Mouse (Mus musculus): Measurements from ENCODE around the gene Lin7a.
A peak's percentile ranks its signal among the peaks of the same experiment; 100 is the strongest.

Gene Lin7a

DNA sequence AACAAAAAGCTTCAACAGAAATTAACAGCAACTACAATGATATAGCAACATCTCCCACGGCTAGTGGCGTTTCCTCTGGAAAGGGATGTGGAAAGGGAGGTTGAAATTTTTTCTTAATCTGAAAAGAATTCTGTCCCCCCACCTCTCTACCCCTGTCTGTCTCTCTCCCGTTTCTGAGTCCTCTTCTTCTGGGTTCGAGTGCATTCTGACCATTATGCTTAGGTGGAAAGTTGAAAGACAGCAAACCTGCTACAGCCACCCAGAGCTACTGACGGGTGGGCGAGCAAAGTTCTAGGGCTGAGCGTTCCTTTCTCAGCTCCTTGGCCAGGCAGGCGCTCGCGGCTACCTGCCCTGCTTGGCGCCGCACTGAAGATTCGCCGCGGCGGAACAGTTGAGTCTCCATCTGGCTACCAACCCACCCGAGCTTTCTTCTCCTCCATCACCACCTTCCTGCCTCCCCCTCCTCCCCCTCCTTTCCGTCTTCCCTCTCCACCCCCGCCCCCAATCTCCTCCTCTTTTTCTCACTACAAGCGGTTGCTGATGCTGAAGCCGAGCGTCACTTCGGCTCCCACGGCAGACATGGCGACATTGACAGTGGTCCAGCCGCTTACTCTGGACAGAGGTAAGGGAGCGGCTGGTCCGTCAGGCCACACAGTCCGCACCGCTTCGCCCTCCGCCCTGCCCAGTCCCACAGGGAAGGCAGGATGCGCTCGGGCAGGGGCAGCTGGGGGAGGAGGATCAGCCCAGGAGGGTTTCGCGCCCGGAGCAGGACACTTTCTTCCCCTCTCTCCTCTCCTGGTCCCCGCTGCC is at the start of gene Lin7a:
Gene Lin7a (plus strand): TSS at position 366 of the 810 bp plus-strand sequence.
- peak; percentile 13 for DNase-seq (ENCODE audit: extremely low read depth, insufficient read length, low spot score)

DNA sequence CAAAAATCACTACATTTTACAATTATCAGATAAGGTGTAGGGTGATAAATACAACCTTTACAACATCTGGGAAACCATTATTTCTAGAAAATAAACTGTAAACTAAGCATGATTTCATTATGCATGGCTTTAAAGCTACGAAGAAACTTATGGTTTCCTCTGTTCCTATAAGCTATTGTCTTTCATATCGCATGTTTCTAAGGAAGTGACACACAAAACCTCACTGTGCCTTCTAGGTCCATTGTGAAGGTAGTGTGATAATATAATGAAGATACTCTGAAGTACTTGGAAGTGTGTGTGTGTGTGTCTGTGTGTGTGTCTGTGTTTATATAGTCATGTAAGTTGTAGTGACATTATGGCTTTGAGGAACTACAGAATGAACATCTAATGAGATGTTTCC is 49.8 kb upstream of the Lin7a start:
- no peak for DNase-seq (ENCODE audit: extremely low read depth, insufficient read length, low spot score)

DNA sequence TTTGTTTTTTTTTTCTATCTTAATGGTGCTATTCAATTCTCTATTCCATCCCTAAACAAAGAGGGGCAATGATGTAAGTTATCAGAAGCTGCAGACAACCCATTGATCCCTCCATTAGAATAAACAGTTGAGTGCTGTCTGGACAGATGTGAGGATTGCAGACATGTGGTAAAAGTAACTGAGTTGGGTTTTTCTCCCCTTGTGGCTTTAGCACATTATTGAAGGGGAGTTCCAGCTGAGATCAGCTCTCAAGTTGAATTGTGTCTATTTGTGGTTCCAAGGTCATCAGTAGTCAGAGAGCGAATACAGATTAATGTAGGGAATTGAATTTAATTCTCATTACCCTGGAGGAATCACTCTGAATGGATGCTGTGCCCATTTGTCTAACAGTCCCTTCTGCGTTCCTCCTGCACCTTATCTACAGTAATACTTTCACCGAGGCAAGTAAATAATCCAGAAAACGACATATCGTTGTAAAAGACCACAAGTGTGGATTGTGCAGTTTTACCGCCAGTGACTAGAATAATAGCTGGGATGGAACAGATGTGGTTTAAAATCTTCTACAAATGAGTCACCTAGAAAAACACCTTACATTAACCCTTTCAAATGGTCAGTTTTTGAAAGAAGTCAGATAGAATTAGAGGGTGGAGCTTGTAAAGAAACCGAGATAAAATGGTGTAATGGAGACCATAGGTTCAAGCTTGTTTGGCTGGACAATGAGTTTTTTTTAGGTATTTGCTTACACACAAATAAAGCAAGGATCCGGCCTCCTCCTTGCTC is 48.9 kb upstream of the Lin7a start:
- DNase-seq (ENCODE audit: extremely low read depth, insufficient read length, low spot score): no peak

DNA sequence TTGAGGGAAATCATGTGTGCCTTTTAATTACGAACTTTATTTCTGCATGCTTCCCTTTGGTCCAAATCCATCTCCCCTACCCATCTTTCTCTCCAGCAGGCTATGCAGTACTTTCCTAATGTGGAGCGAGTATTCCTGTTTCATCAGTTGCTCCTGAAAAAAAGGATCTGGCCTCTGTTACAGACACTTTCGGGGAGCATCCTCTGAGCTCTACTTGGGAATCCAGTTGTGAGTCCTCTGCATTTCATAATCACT is 48.4 kb upstream of the Lin7a start:
- no peak for DNase-seq (ENCODE audit: extremely low read depth, insufficient read length, low spot score)

DNA sequence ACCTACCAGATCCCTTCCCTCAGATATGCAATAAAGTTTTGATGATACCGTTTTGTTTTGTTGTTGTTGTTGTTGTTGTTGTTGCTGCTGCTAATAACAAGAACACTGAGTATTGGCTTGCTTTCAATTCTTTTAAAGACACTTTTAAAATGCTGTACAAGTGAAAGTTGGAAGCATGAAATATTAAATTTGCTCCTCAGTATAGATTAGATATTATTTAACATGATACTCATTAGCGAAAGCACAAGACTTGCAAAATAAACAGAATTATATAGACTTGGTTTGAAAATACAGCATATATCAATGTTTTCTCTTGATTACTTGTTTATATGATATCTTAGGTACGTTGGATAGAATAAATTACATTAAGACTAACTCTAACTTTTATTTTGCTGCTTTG is 47.7 kb upstream of the Lin7a start:
- DNase-seq (ENCODE audit: extremely low read depth, insufficient read length, low spot score): no peak

DNA sequence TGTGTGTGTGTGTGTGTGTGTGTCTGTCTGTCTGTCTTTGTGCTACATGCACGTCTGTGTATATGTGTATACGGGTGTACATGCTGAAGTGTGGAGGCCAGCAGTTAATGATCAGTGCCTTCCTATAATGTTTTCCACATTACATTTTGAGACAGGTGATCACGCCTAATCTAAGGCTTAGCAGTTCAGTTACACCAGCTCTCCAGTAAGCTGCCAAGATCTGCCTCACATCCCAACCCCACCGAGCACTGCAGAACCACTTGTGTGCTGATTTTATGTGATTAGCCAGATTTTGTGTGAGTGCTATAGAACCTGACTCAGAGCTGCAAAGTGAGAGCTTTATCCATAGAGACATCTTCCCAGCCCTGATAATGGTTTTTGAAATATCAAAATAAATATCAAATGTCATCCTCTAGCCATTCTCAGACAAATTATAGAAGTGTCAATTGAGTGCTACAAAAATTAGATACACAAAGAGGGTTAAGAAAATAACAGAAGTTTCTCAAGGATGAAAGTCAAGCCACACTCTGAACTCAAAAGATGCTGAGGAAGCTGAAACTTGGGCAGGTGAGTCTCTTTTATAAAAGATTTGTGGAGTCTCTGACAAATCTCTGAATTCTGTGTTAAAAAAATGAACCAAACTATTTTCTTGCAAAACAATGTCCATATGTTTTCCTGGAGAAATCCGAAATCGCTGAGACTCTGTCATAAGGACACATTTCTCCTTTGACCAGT is 46.7 kb upstream of the Lin7a start:
- DNase-seq (ENCODE audit: extremely low read depth, insufficient read length, low spot score): no peak

DNA sequence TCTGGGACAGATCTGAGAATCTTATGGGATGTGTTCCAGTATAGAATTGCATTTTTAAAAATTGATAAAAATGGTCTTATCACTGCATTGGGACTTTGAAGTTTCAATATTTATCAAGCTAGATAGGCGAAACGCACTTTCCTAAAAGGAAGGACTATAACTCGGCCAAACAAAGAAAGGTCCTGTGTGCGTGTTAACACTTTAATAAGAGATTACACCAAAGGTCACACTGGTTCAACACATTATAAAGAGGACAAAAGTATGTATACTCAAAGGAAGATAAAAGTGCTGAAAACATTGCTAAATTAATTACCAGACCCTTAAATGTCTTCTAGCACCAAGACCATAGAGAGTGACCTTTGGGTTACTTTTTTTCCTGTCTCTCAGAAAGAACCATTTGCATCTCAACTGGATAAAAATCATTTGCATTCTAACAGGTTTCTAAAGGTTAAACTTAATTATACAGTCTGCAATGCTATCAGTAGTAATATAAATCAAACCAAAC is 46.1 kb upstream of the Lin7a start:
- DNase-seq (ENCODE audit: extremely low read depth, insufficient read length, low spot score): no peak

DNA sequence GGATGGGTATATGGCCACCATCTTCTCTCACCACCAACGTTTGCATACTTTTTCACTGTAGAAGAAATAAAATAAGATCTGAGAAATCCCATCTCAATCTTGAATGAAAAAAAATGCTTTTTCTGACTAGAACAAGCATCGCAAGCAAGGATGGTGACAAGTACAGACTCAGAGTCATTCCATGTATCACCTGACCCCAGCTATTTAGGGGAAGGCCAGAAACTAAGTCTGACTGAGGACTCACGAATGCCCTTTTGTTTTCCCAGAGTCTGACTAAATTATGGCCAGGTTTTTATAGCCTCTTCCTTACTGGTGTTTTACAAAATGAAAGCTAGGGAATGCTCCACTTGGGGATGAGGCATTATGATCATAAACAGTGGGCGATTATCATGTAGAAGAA is 45.6 kb upstream of the Lin7a start:
- no peak for DNase-seq (ENCODE audit: extremely low read depth, insufficient read length, low spot score)

DNA sequence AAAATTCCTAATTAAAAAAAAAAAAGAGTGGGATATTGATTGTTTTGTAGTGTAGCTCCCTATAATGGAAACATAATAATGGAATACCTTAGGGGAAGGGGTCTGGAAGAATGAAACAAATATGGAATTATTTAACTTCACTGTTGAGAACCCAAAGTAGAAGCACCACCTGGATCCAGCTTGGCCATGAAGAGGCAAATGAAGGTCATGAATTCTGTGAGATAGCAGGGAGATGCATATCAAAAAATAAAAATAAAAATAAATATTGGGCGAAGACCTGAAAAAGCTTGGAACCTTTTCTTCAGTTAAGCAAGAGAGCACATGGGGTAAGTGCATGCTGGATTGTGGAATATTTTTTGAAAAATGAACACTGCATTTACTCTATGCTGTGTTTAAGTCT is 43.6 kb upstream of the Lin7a start:
- DNase-seq (ENCODE audit: extremely low read depth, insufficient read length, low spot score): no peak

DNA sequence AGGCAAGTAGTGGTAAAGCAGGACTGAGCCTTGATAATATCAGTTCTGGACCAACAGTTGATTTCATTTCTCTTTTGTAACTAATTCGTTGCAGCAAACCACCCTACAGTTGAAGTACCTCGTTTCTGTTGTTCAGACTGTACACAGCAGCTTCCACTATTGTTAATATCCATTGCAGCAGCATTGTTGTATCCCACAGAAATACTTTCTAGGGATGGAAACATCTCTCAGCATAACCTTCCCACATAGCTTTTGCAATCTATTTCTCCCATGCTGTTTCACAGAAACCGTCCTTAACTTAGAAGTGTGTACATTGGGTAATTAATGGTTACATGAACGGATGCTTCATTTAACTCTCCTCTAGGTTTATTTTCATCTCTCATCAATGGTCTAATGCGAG is 42.7 kb upstream of the Lin7a start:
- no peak for DNase-seq (ENCODE audit: extremely low read depth, insufficient read length, low spot score)

DNA sequence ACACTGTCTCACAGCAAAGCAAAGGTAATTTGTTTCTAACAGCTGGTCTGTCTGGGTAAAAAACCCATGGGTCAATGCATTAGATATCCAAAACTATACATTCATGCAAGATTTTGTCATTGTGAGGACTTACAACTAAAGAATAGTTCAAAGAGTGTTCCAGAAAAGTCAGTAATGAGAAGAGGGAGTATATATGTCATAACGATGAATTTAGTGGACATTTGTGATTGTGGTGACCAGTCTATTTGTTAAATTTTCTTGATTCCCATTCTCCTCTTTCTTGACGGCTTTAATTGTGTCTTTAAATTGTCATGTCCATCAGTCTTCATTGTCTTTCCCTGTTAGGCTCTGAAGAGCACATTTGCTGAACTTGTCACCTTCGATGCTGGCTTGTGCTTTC is 42.1 kb upstream of the Lin7a start:
- DNase-seq (ENCODE audit: extremely low read depth, insufficient read length, low spot score): no peak

DNA sequence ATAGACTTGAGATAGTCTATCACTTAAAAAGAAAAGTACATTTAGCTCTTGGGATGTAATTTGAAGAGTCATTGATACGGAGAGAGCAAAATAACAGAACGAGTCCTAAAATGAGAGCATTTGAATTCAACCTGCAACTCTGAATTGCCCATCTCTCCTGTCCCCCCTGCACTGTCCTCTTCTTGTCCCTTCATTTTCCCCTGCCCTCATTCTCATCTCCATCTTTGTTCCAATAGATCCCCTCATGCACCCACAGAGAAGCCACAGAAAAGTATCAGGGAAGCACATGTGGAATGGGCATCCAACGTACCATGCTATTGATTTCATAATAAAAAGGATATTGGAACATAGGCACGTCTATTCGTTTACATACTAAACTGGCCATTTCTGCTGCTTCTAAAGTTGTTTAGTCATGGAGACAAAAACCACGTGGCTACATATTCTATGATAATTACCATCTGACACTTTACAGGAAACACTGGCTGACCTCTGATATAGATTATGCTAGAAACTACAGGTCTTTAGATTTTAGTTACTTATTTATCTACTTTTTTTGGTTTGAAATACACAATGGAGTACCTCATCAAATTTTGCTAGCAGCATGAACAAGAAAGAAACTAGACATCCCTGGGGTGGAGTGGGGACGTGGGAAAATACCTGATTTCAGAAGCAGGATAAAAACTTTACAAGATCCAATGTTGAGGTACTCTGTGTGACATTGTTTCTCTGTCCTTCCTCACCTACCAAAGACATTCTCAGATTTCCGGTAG is 41.2 kb upstream of the Lin7a start:
- DNase-seq (ENCODE audit: extremely low read depth, insufficient read length, low spot score): no peak

DNA sequence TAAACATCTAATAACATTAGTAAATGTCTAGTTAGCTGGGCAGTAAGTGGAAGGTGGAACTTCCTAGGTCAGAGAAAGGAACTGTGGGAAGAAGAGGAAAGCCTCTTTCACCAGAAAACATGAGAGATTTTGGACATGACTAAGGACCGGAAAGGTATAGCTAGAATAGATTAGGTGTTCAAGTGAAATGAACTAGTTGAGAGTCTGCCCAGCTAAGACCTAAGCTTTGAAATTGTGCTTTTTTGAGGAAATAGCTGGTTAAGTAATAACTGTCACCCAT is 40.7 kb upstream of the Lin7a start:
- DNase-seq (ENCODE audit: extremely low read depth, insufficient read length, low spot score): no peak

DNA sequence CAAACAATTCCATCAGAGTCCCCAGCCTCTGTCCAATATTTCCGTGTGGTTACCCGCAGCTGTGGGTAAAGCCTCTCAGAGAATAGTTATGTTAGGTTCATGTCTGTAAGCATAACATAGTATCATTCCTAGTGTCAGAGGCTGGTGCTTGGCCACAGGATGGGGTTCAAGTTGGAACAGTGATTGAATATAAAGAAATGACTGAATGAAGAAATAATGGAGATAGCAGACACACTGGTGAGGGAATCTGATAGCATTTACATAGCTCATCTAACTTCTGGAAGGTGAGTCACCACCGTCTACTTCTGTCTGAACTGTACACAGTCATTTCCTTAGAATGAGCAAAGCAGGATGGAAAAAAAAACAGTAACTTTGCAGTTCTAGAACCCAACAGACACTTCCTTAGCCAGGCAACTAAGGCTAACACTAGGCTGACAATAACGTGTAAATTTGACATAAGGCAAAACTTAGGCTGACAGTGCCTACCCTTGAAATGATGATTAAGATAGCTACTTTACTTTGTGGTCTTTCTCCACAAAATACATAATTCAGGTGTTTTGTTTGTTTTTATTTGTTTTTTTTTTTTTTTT is 40.0 kb upstream of the Lin7a start:
- no peak for DNase-seq (ENCODE audit: extremely low read depth, insufficient read length, low spot score)

DNA sequence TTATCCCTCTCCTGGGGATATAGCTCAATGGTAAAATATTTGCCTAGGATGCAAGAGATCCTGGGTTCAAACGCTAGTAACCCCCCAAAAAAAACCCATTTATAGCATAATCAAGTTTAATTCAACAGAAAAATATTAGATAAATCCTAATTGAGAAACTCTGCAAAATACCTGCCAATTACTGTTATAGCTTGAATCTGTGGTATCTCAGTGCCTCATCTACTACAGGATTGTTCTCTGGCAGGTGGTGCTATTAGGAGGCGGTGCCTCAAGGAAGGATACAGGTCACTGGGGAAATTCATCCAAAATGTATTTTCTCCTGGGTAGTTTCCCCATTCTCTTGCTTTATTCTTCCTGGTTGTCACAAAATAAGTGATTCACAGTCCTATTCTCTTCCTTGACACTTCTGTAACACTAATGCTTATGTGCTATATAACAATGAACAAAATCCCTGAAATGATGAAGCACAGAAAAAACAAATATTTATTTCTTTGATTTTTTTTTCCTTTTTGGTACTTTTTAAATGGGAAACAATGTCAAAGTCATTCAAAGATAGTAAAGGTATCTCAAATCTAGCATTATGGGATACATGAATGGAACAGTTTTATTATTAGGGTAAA is 38.9 kb upstream of the Lin7a start:
- no peak for DNase-seq (ENCODE audit: extremely low read depth, insufficient read length, low spot score)

DNA sequence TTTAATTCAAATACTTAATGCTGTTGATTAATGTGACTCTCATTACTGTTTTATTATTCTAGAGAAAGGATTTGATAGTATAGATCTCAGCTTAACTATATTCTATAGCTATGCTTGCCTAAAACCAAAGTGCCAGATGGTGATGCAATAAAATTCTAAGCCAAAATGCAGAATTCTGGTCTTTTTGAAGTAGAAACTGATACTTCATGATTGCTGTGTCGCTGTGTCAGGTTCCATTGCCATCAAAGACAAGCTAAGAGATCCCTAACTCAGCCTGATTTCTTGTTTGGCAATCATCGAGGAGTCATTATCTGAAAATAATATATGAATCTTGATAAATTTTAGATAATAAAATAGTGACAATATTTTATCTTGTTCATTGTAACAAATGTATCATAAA is 38.3 kb upstream of the Lin7a start:
- DNase-seq (ENCODE audit: extremely low read depth, insufficient read length, low spot score): no peak

DNA sequence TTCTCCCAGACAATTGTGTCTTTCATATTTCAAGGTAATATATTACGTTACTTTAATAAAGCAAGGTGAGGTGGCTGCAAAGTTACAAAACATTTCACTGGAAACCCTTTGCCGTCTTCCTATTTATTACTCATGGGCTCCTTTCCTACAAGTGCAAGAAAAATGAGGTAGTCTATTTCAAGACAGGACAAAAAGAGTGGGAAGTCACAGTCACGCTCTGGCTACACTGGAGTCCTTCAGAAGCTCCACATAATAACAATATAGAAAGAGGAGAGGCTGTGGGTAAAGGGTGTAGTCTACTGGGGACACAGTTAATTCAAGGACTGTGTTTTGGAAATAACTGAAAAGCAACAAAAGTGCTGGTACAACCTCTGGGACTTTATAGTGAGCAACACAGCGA is 37.7 kb upstream of the Lin7a start:
- no peak for DNase-seq (ENCODE audit: extremely low read depth, insufficient read length, low spot score)

DNA sequence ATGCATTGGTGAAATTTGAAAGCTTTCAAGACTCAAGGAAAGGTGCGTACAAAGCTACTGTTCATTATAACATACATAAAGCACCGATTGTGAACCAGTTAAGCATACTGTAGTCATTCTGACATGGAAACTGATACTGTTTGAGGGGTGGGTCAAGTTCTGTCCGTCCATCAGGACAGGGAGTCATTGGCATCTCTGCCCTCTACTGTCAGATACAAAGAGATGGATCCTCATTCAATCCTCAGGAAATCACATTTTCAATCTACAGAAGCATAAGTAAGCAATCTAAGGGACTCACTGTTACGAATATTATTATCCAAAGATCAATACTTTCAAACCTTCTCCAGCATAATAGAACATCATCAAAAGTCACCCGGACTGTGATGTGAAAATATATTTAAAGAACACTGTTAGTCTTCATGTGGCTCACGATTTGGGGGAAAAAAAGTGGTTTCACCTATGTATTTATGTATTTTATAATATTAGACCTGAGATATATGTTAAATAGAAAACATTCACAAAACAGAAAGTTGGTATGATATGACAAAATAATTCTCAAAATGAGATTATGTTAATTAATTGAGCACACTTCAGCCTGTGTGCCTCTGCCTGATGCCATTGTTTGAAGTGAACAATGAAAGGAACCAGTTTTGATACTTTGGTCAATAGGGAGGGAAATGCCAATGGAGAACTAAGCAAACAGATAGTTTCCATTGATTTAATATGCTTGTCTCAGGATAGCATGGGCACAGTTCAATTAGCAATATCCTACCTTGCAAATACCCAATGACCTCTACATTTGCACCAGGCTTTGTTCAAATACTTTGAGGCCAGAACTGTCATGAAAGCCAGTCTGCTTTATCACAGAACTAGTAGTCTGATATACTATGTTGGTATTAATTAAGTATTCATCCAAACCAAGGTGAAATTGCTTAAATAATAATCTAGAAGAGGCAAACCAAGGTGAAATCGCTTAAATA is 36.8 kb upstream of the Lin7a start:
- no peak for DNase-seq (ENCODE audit: extremely low read depth, insufficient read length, low spot score)

DNA sequence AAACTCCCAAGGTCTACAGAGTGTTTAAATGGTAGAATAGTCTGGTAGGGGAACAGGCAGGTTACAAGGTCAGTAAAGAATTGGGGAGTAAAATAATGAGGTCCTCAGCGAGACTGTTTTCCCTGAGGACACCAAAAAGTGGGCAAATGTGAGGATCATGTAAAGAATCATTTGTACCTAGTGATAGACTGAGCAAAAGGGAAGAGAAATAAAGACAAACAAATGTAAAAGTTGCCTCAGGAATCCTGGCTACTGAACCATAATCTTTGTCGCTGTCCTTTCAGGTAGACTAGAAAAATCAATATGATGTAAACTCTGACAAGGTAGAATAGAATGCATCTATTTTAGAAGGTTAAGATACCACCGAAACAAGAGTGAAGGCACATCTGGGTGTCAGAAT is 36.0 kb upstream of the Lin7a start:
- no peak for DNase-seq (ENCODE audit: extremely low read depth, insufficient read length, low spot score)
